Mouse (Mus musculus): Measurements from ENCODE around the gene Dxo. TPM values are rescaled to one million over a fixed set of nuclear protein-coding genes. Genes with fewer than 3 reads are reported as not detected.

Dxo gene
- polyA plus RNA-seq, 1 experiment from 2014 or later: 39.9 TPM

DNA sequence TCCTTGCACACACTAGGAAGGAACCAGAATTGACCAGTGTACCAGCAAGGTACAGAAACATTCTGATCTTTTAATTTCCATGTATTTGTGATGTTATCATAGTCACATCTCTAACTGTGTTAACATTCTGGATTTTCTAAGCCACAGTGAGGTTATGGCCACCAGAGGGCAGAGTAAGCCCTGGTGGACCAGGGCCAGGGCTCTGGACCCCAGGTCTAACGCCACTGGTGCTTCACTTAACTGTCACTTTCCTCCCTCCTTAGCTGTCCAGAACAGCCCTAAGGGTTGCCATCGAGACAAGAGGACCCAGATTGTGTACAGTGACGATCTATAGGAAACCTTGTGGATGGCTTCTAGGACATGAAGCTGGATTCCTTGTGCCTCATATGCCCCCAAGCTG, 19.0 kb downstream of the Dxo start:
- H3K4me2 ChIP-seq: no peak overlapping the region
- ATAC-seq (ENCODE audit: insufficient number of reproducible peaks, low FRiP score): no peak
- no peaks in the 10 kb centered on the region for H3K27me3 ChIP-seq (replicated peaks)
- 39% methylated on average over 3 of the region's 3 CpGs for WGBS
- peaks cover 55% of the 10 kb centered on the region for H3K36me3 ChIP-seq
- H3K27ac ChIP-seq (ENCODE audit: poor library complexity, severe bottlenecking): no peak overlapping the region
- no peak overlapping the region for H3K9ac ChIP-seq
- peaks cover 7% of the 10 kb centered on the region for H3K4me1 ChIP-seq (replicated peaks)
- H3K4me3 ChIP-seq: no peak overlapping the region
- no peaks in the 10 kb centered on the region for H3K9me3 ChIP-seq (replicated peaks)

DNA sequence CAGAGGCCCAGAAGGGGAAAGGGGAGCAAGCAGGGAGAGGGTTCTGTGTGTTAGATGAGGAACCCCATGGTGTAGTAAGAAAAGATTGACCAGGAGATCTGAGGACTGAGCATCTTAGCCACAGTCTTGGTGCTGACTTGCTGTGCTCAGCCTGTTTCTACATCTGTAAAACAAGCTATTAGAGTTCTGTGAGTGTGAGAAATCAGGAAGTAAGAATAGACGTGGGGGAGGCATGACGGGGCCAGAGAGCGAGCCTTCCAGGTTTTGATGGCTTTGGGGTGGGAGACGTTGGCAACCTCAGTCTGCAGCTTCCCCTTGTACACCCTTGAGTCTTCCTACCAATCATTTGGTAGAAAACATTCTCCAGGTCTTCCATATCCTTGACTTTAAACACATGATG, 21.9 kb downstream of the Dxo start:
- no peak overlapping the region for H3K27ac ChIP-seq (ENCODE audit: poor library complexity, severe bottlenecking)
- H3K36me3 ChIP-seq: peaks cover 39% of the 10 kb centered on the region
- 76% methylated on average over 4 of the region's 4 CpGs for WGBS
- H3K9me3 ChIP-seq (replicated peaks): no peaks in the 10 kb centered on the region
- ATAC-seq (ENCODE audit: insufficient number of reproducible peaks, low FRiP score): no peak
- H3K4me2 ChIP-seq: no peak overlapping the region
- H3K4me1 ChIP-seq (replicated peaks): no peaks in the 10 kb centered on the region
- H3K9ac ChIP-seq: no peak overlapping the region
- peaks cover 18% of the 10 kb centered on the region; the same call in 1 of the 2 replicates for H3K27me3 ChIP-seq (replicated peaks)
- no peak overlapping the region for H3K4me3 ChIP-seq

DNA sequence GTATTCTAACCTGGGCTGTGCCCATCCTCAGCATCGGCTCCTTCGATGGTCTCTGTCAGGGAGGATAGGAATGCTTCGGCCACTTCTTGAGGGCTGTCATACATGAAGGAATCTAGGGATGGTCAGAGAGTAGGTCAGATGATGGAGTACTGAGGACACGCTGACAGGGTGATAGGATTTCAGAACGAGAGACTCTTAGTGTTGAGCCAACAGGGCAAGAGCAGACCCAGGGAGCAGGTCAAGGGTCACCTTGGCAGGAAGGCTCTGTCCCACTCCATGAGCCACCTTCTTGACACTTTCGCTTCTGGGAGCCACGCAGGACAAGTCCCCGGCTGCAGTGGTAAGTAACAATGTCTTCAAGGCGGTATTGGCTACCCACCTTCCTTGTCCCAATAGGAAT, 23.7 kb downstream of the Dxo start:
- no peak for ATAC-seq (ENCODE audit: insufficient number of reproducible peaks, low FRiP score)
- WGBS: 82% methylated on average over 9 of the region's 9 CpGs

DNA sequence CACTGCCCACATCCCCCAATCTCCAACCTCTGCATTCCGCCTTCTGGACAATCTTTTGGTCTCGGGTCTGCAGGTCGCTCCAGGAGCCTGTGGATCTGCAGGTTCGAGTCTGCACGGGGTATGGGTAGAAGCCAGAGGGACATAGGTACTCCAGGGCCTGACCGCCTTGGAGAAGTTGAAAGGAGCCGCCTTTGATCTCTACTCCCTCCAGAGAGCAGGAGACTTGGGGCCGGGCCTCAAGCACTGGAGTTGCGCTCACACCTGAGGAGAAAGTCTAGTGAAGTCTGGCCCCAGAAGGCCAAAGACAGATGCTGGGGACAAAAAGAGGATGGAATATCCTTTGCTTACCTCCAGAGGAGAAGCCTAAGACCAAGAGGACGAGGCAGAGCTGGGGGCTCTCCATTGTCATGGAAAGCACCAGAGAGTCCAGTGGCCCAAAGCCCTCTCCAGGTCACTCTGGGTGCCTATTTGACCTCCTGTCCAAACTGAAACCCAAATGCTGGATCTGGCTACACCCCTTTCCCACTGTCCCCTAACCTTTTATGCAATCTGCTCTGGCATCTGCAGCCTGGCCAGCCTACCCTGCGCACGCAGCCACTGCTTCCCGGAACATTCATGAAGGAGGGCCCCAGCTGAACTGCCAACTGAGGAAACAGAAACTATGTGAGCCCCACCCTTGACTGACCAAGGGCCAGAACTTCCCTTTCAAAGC, 25.0 kb downstream of the Dxo start:
- H3K27me3 ChIP-seq (replicated peaks): peaks cover 21% of the 10 kb centered on the region; the same call in 1 of the 2 replicates
- no peaks in the 10 kb centered on the region for H3K9me3 ChIP-seq (replicated peaks)
- no peak overlapping the region for H3K9ac ChIP-seq
- H3K4me2 ChIP-seq: no peak overlapping the region
- WGBS: 65% methylated on average over 13 of the region's 13 CpGs
- no peak for ATAC-seq (ENCODE audit: insufficient number of reproducible peaks, low FRiP score)
- no peak overlapping the region for H3K27ac ChIP-seq (ENCODE audit: poor library complexity, severe bottlenecking)
- no peak overlapping the region for H3K4me3 ChIP-seq
- no peaks in the 10 kb centered on the region for H3K4me1 ChIP-seq (replicated peaks)
- H3K36me3 ChIP-seq: peaks cover 9% of the 10 kb centered on the region; the same call in 1 of the 2 replicates

More for the DNA sequence above, 23.7 kb downstream of the Dxo start:
- no peak overlapping the region for H3K9ac ChIP-seq
- H3K4me1 ChIP-seq (replicated peaks): no peaks in the 10 kb centered on the region
- H3K9me3 ChIP-seq (replicated peaks): no peaks in the 10 kb centered on the region
- H3K4me3 ChIP-seq: no peak overlapping the region
- no peak overlapping the region for H3K4me2 ChIP-seq
- peaks cover 21% of the 10 kb centered on the region; the same call in 1 of the 2 replicates for H3K27me3 ChIP-seq (replicated peaks)
- H3K27ac ChIP-seq (ENCODE audit: poor library complexity, severe bottlenecking): no peak overlapping the region
- peaks cover 21% of the 10 kb centered on the region for H3K36me3 ChIP-seq

DNA sequence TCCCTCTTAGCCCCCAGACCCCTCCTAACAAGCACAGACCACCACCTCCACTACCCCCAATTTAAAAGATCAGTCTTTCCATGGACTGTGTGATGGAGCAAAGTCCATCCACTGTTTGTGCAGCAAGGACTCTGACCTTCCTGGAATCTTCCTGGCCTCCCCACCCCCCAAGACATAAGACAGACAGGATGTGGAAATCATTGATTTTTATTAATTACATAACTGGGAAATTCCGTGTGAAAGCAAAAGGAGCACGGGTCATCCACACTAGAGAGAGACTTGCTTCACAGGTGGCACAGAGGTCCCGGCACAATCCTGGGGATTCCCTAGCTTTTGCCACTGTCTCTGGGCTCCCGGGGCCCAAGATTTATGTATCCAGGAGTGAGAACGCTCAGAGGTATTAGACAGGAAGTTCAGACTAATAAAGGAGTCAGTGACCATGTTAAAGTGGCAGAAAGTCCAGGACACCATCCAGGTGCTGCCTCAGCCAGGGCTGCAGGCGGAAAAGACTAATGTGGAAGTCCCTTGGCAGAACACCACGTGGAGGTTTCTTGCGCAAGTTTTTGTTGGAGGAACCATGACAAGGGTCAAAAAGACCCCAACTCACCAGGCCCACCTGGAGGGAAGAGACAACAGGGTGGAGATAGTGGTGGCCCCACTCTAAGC, 25.7 kb downstream of the Dxo start, which contains the start of gene Cfb:
TSS of gene Cfb (minus strand) at position 103 of the 666 bp plus-strand sequence.
- no peak within 1 kb of the TSS for H3K27ac ChIP-seq (ENCODE audit: poor library complexity, severe bottlenecking)
- no peaks in the 10 kb centered on the region for H3K4me1 ChIP-seq (replicated peaks)
- H3K9me3 ChIP-seq (replicated peaks): no peaks in the 10 kb centered on the region
- ATAC-seq (ENCODE audit: insufficient number of reproducible peaks, low FRiP score): no peak
- 69% methylated on average over 8 of the region's 8 CpGs for WGBS
- H3K4me2 ChIP-seq: no peak within 1 kb of the TSS
- H3K27me3 ChIP-seq (replicated peaks): peaks cover 21% of the 10 kb centered on the region; the same call in 1 of the 2 replicates
- no peak within 1 kb of the TSS for H3K9ac ChIP-seq
- H3K4me3 ChIP-seq: no peak within 1 kb of the TSS
- H3K36me3 ChIP-seq: peaks cover 4% of the 10 kb centered on the region; the same call in 1 of the 2 replicates

DNA sequence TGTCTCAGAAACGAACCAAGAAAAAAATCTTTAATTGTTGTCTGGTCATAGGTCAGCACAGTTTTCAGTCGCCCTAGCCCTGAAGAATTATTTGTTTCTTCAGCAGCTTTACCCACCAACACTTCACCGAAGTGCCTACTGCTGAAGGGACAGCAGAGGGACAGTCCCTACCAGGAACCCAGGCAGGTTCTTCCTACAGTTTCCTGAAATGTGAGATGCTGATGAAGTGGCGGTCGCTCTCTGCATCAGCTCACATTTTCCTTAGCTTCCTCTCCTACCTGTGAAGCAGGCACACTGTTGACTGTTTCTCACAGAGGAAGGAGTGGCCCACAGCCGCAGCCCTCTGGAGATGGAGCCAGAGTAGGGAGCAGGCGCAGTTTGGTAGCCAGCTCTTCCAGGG, 29.2 kb downstream of the Dxo start:
- WGBS: 55% methylated on average over 7 of the region's 7 CpGs
- H3K27me3 ChIP-seq (replicated peaks): peaks cover 21% of the 10 kb centered on the region; the same call in 1 of the 2 replicates
- no peak overlapping the region for H3K27ac ChIP-seq (ENCODE audit: poor library complexity, severe bottlenecking)
- no peak overlapping the region for H3K4me2 ChIP-seq
- H3K9ac ChIP-seq: no peak overlapping the region
- H3K9me3 ChIP-seq (replicated peaks): no peaks in the 10 kb centered on the region
- H3K4me1 ChIP-seq (replicated peaks): no peaks in the 10 kb centered on the region
- no peak for ATAC-seq (ENCODE audit: insufficient number of reproducible peaks, low FRiP score)
- H3K4me3 ChIP-seq: no peak overlapping the region
- H3K36me3 ChIP-seq: no peaks in the 10 kb centered on the region

DNA sequence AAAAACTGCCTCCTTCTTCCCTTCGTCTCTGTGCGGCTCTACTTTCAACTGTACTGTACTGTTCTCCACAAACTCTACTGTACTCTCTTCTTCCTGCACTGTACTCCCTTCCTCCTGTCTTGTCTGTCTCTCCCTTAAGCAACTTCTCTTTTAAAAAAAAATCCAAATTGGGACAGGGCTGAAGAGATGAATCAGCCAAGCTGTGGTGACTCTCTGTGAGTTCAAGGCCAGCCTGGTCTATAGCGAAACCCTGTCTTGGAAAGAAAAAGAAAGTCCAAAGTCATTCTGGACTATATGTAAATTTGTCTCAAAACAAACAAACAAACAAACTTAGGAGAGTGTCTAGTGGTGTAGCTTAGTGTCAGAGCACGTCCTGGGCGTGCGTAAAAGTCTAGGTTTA, 37.5 kb downstream of the Dxo start:
- no peak for ATAC-seq (ENCODE audit: insufficient number of reproducible peaks, low FRiP score)
- whole genome bisulfite sequencing: 90% methylated on average over 6 of the region's 6 CpGs
- Histone ChIP-seq H3K4me1 (replicated peaks) (peaks cover 2% of the 10 kb centered on the region; the same call in 1 of the 2 replicates), H3K36me3 (no peaks in the 10 kb centered on the region), H3K27me3 (replicated peaks) (no peaks in the 10 kb centered on the region; the same call in 1 of the 2 replicates), H3K4me2 (no peak overlapping the region), H3K27ac (ENCODE audit: poor library complexity, severe bottlenecking) (no peak overlapping the region), H3K4me3 (no peak overlapping the region), H3K9me3 (replicated peaks) (no peaks in the 10 kb centered on the region), H3K9ac (no peak overlapping the region)

DNA sequence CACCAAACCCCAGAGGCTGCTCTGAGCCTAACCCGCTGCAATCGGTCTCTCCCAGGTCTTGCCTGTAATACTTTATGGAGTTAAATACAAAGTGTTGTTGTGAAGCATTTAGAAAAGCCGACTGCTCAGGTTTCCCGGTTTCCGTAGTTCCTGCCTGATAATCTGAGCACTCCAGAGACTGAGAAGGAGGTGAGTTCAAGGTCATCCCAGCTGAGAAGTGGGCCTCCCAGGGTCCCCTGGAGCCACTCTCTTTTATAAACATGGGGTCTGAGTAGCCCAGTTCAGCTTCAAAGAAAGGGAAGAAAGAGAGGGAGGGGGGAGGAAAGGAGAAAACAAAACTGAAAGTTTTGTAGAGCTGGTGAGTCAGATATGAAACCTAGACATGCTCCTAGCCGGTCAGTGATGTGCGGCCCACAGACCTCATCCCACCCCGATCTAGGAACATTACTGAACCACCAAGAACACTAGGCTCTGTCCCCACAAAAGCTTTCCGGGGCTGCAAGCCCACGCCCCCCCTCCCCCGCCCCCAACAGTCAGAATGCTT, 42.6 kb downstream of the Dxo start, which contains the start of gene Zbtb12:
TSS of gene Zbtb12 (plus strand) at position 148 of the 544 bp plus-strand sequence.
- H3K27me3 ChIP-seq (replicated peaks): 0 out of 2 replicates have a peak, but pooled peaks cover 7% of the 10 kb centered on the region
- WGBS: 52% methylated on average over 11 of the region's 11 CpGs
- no peak within 1 kb of the TSS for H3K27ac ChIP-seq (ENCODE audit: poor library complexity, severe bottlenecking)
- no peak for ATAC-seq (ENCODE audit: insufficient number of reproducible peaks, low FRiP score)
- no peak within 1 kb of the TSS for H3K4me3 ChIP-seq
- H3K9ac ChIP-seq: no peak within 1 kb of the TSS
- peaks cover 10% of the 10 kb centered on the region; the same call in 1 of the 2 replicates for H3K4me1 ChIP-seq (replicated peaks)
- H3K4me2 ChIP-seq: no peak within 1 kb of the TSS
- H3K36me3 ChIP-seq: no peaks in the 10 kb centered on the region
- no peaks in the 10 kb centered on the region for H3K9me3 ChIP-seq (replicated peaks)

DNA sequence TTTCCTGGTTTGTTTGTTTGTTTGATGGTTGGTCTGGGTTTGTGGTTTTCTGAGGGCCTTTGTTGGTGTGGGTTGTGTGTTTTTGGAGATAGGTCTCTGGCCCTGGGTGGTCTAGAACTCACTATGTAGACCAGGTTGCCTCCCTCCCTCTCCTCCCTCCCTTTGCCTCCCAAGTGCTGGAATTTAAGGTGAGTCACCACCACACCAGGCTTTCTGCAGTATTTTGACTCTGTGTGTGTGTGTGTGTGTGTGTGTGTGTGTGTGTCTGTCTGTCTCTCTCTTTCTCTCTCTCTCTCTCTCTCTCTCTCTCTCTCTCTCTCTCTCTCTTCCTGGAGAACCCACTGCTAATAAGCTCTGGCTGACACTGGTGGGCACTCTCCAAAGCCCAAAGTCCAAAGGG, 44.3 kb downstream of the Dxo start:
- no peak overlapping the region for H3K9ac ChIP-seq
- no peak for ATAC-seq (ENCODE audit: insufficient number of reproducible peaks, low FRiP score)
- no peaks in the 10 kb centered on the region for H3K36me3 ChIP-seq
- H3K4me2 ChIP-seq: no peak overlapping the region
- H3K4me1 ChIP-seq (replicated peaks): peaks cover 15% of the 10 kb centered on the region
- no peaks in the 10 kb centered on the region for H3K9me3 ChIP-seq (replicated peaks)
- H3K4me3 ChIP-seq: no peak overlapping the region
- no peak overlapping the region for H3K27ac ChIP-seq (ENCODE audit: poor library complexity, severe bottlenecking)
- H3K27me3 ChIP-seq (replicated peaks): 0 out of 2 replicates have a peak, but pooled peaks cover 8% of the 10 kb centered on the region

DNA sequence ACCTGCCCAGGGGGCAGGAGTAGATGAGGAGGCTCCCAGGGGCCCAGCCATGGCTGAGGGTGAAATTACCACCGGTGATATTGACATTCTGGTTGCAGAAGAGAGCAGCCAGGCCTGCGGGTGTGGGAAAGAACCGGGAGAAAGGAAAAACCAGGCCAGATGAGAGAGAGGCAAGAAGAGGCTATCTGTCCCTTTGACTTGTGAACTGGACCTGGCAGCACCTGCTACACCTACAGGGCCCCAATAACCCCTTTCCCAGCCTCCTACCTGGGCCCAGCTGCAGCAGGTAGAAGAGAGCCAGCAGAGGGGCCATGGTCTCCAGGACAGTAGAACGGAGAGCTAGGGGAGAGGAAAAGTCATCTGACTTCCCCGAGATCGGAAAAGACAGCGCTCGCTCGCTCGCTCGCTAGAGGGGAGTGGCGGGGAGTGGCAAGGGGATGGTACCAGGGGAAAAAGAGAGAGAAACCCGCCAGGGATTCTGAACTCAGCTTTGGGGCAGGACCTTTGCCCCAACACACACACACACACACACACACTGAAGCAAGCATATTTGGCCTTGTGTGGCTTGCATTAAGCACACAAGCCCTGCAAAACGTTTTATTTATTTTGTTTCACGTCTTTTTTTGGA, 45.0 kb downstream of the Dxo start, which contains the start of gene Gm20547:
TSS of gene Gm20547 (minus strand) at position 360 of the 628 bp plus-strand sequence.
- Histone ChIP-seq H3K9ac (peak within 1 kb of the TSS; percentile 26; the same call in 1 of the 2 replicates), H3K9me3 (replicated peaks) (no peaks in the 10 kb centered on the region), H3K27me3 (replicated peaks) (0 out of 2 replicates have a peak, but pooled peaks cover 8% of the 10 kb centered on the region), H3K4me3 (no peak within 1 kb of the TSS), H3K4me2 (peak within 1 kb of the TSS; percentile 50), H3K27ac (ENCODE audit: poor library complexity, severe bottlenecking) (no peak within 1 kb of the TSS), H3K4me1 (replicated peaks) (peaks cover 15% of the 10 kb centered on the region), H3K36me3 (no peaks in the 10 kb centered on the region)
- ATAC-seq (ENCODE audit: insufficient number of reproducible peaks, low FRiP score): no peak
- WGBS: 8% methylated on average over 15 of the region's 15 CpGs

DNA sequence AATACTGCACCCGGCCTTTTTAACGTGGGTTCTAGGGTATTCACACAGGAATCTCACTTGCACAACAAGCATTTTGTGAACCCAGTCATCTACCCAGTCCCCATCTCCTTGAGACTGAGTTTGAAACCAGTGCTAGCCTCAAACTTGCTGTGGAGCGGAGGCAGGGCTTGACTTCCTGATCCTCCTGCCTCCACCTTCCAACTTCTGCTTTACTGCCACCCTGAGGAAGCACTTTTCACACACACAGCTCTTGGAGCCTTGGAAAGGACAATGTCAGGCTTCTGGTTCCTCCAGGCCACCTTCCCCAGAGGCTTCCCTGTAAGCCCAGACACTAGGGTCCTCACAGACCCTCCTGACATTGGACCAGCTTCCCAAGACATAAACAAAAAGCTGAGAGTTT, 46.5 kb downstream of the Dxo start:
- H3K9me3 ChIP-seq (replicated peaks): no peaks in the 10 kb centered on the region
- no peak overlapping the region for H3K9ac ChIP-seq
- H3K4me1 ChIP-seq (replicated peaks): peaks cover 15% of the 10 kb centered on the region
- no peak overlapping the region for H3K4me3 ChIP-seq
- no peaks in the 10 kb centered on the region for H3K36me3 ChIP-seq
- no peak for ATAC-seq (ENCODE audit: insufficient number of reproducible peaks, low FRiP score)
- WGBS: 63% methylated on average over 3 of the region's 3 CpGs
- H3K27me3 ChIP-seq (replicated peaks): 0 out of 2 replicates have a peak, but pooled peaks cover 8% of the 10 kb centered on the region
- no peak overlapping the region for H3K27ac ChIP-seq (ENCODE audit: poor library complexity, severe bottlenecking)
- H3K4me2 ChIP-seq: no peak overlapping the region
